Mouse (Mus musculus) CD8-positive naive resting alpha-beta T cell, adult 2 months (primary cell): ENCODE measurements around the gene Stac.

Source experiments
- DNase-seq, 2 experiments: peaks; one replicate each; pipeline ENCODE4 v3.0.0; 2022; ENCODE audit warnings: low read depth in 2 of 2, low spot score in 2 of 2

Stac gene

GRCm38 (mm10) chr9:111608762-111609161, 81.4 kb downstream of the Stac start:
- no peak for DNase-seq

GRCm38 (mm10) chr9:111606603-111607002, 83.5 kb downstream of the Stac start:
- DNase-seq, result no peak

GRCm38 (mm10) chr9:111587527-111587926, 102.6 kb downstream of the Stac start:
- DNase-seq, result no peak

DNA sequence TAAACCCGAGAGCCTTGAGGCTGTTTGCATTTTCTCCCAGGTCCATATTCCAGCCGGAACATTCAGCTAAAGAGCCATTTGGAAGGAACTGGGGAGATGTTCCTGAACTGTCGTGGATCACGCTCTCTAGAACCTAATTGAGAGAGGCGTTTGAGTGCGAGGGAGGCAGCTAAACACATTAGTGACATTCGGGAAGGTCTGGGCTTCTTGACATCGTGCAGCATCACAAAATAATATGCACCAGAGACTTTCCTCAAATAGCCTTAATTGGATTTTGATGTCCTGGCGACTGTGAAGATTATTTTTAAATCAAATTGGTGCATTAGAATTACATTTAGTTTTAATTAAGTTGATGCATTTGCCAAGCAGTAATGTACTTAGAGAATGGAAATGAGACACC, 111.4 kb downstream of the Stac start:
- DNase-seq, result no peak

DNA sequence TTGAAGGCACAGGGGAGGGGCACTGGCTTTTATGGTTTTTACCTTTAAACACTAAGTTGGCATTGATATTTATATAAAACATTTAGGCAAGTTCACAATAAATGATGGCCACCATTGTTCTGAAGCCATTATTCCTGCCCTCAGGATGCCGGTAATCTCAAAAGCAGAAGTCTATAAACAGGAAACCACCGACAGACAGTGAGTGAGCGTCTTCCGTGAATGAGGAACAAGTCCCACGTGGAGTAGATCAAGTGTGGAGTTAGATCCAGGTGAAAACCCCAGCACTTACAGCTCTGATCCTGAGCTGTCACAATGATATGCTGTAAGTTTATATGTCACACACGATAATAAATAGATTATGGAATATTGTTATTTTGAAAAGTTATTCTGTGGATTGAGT, 112.7 kb downstream of the Stac start:
- DNase-seq, result no peak

- no peak for DNase-seq
Observed at GRCm38 (mm10) chr9:111575889-111576288, 114.3 kb downstream of the Stac start.

- DNase-seq, result no peak
Observed at GRCm38 (mm10) chr9:111573836-111574235, 116.3 kb downstream of the Stac start.

DNA sequence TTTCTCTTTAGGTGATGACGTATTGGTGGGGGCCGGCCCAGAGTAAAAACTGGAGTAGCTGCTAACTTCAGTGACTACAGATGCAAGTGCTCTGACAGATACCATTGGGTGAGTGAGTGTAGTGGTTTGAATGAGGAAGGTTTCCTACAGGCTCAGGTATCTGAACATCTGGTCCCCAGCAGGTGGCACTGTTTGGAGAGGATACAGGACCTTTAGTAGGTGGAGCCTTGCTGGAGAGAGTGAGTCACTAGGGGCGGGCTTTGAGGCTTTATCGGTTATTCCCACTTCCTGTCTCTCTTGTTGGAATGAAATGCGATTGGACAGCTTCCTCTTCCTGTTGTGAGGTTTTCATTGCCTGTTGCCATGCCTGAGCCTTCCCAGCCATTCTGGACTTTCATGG, 118.5 kb downstream of the Stac start:
- DNase-seq, result no peak

- no peak for DNase-seq
Observed at GRCm38 (mm10) chr9:111564176-111564575, 126.0 kb downstream of the Stac start.

- no peak for DNase-seq
Observed at GRCm38 (mm10) chr9:111563226-111563625, 126.9 kb downstream of the Stac start.

DNA sequence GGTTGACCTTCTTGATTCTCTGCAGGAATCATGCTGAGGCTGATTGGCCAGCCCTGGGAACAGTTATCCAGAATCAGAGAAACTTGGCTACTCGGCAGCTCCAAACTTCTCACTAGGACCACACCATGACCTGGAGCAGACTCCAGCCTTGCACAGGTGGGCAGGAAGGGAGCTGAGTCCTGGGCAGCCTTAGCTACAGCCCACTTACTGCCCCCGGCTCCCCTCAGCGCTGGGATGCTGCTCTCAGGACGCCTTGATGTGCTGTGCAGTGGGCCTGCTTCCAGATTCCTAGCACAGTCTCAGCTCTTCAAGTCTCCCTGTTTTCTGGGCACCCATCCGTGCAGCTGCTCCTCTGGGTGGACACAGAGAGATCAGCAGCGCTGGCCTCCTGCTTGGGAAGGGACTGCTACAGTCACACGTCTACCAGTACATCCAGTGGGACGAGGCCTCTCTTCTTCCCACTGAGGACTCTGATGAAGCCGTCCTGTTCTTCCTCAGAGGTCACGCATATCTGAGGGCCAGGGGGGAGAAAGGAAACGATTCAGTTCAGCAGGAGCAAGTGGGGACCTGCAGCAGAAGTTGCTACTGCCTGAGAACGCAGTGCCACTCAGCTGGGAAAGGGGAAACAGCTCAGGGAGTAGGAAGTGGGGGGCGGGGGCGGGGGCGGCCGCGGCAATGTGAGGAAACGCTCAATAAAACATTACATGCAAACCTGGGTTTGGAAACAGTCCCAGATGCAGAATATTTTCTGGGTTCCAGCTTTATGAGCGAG, 127.7 kb downstream of the Stac start:
- DNase-seq, result no peak

DNA sequence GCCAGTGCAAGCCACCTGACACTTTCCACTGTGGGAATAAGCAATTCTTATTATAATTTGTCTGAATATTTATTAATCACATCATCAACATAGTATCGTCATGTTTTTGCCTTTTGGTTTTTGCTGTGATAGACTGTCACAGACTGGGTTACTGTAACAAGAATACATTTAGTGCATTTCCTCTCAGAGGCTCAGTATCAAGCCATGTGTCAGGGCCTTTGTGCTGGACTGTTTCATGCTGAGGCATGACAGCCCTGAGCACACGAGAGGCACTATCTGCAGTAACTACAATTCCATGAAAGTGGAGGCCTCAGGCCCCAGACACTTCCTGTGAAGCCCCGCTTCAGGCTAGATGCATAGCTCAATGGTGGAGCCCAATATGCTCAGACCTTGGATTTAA, 133.4 kb downstream of the Stac start:
- no peak for DNase-seq

GRCm38 (mm10) chr9:111552865-111553264, 137.3 kb downstream of the Stac start:
- no peak for DNase-seq

GRCm38 (mm10) chr9:111551461-111552190, 138.5 kb downstream of the Stac start:
- no peak for DNase-seq

GRCm38 (mm10) chr9:111550963-111551321, 139.2 kb downstream of the Stac start:
- no peak for DNase-seq

GRCm38 (mm10) chr9:111550281-111550962, 139.7 kb downstream of the Stac start:
- DNase-seq, result no peak

GRCm38 (mm10) chr9:111542663-111543062, 147.5 kb downstream of the Stac start:
- DNase-seq, result no peak

GRCm38 (mm10) chr9:111535445-111536064, 154.6 kb downstream of the Stac start:
- no peak for DNase-seq

- no peak for DNase-seq
Observed at GRCm38 (mm10) chr9:111534744-111535423, 155.3 kb downstream of the Stac start.

DNA sequence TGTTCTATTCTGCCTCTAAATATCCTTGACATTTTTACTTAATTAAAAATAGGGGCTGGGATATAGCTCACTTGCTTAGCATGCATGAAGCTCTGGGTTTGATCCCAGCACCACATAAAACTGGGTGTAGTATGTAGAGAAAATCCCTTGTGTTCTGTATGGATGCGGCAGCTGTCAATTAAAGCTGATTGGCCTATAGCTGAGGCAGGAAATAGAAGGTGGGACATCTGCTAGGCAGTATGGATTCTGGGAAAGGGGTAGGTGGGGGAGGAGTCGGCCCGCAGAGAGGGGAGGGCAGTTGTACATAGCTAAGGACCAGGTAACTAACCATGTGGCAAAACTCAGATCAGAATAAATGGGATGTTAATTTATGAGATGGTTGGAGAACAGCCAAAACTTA, 166.3 kb downstream of the Stac start:
- DNase-seq, result no peak

DNA sequence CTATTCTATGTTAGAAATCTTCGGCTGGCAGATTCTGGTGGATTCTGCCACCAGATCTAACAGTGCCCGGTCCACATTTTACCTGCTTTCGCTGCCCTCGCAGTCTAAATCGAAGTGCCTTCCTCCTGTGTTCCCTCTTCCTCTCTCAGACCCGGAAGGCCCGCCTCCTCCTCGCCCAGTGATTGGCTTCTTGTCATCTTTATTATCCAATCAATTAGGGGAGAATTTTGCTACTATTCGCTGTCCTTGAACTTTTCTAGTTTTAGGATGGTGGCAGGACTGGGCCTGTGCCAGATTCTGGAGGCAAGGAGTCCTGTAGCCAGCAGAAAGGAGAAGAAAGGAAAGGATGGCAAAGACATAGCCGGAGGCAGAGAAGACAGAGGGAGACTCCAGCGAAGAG, 167.0 kb downstream of the Stac start:
- no peak for DNase-seq
